Mouse (Mus musculus): Measurements from ENCODE around the gene Sympk.
A peak's percentile ranks its signal among the peaks of the same experiment; 100 is the strongest.

- TF ChIP-seq CTCF (IDR thresholded peaks at IDR 0.05; ENCODE audit: insufficient read depth, low read length) (no peak), POLR2A (IDR thresholded peaks at IDR 0.05; ENCODE audit: borderline replicate concordance, extremely low read depth, low read depth, low read length) (peak; percentile 80; the same call in 1 of the 2 replicates)
Observed at GRCm38 (mm10) chr7:18990601-18991295, 33.4 kb upstream of the Sympk start, which contains the start of gene Mypop.

Data from lung, adult 2 months (tissue).